Mouse (Mus musculus) myocyte (in vitro differentiated cells): ENCODE data around the gene Mnx1.

Experiments used
- CEBPB ChIP-seq: IDR thresholded peaks from 2 replicates; pipeline ENCODE4 v1.6.1; 2011; ENCODE audit warnings: mild to moderate bottlenecking, moderate library complexity; ENCODE audit not compliant: poor library complexity, insufficient read depth, severe bottlenecking
- E2F4 ChIP-seq: IDR thresholded peaks from one replicate; pipeline ENCODE4 v1.6.1; 2011; ENCODE audit warnings: mild to moderate bottlenecking, control low read depth, moderate library complexity; ENCODE audit not compliant: insufficient read depth
- MAX ChIP-seq: IDR thresholded peaks from one replicate; pipeline ENCODE4 v1.6.1; 2011; ENCODE audit warnings: low read depth, mild to moderate bottlenecking, control low read depth
- MYOD1 ChIP-seq, 3 experiments: IDR thresholded peaks; one replicate each; pipeline ENCODE4 v1.6.1; 2011; ENCODE audit warnings: control low read depth in 2 of 3, low read depth in 2 of 3, mild to moderate bottlenecking in 2 of 3, moderate library complexity in 1 of 3; ENCODE audit not compliant: insufficient read length in 2 of 3, control insufficient read depth in 1 of 3
- MYOG ChIP-seq, 3 experiments: IDR thresholded peaks; one replicate each; pipeline ENCODE4 v1.6.1; 2011; ENCODE audit warnings: control low read depth in 2 of 3, low read depth in 2 of 3, mild to moderate bottlenecking in 2 of 3; ENCODE audit not compliant: insufficient read length in 2 of 3, control insufficient read depth in 1 of 3, insufficient read depth in 1 of 3
- POLR2A ChIP-seq: IDR thresholded peaks from one replicate; pipeline ENCODE4 v1.6.1; 2011; ENCODE audit warnings: low read depth, mild to moderate bottlenecking, control low read depth, moderate library complexity; ENCODE audit not compliant: insufficient read length
- POLR2AphosphoS2 ChIP-seq: IDR thresholded peaks from one replicate; pipeline ENCODE4 v1.6.1; 2011; ENCODE audit warnings: low read depth, control low read depth; ENCODE audit not compliant: insufficient read length
- REST ChIP-seq: IDR thresholded peaks from one replicate; pipeline ENCODE4 v1.6.1; 2011; ENCODE audit warnings: mild to moderate bottlenecking, control low read depth, moderate library complexity; ENCODE audit not compliant: insufficient read depth, insufficient read length
- SRF ChIP-seq: IDR thresholded peaks from one replicate; pipeline ENCODE4 v1.6.1; 2011; ENCODE audit warnings: low read depth; ENCODE audit not compliant: control insufficient read depth, insufficient read length
- TCF12 ChIP-seq: IDR thresholded peaks from one replicate; pipeline ENCODE4 v1.6.1; 2011; ENCODE audit warnings: mild to moderate bottlenecking, control low read depth; ENCODE audit not compliant: poor library complexity, insufficient read depth, severe bottlenecking
- TCF3 ChIP-seq: IDR thresholded peaks from one replicate; pipeline ENCODE4 v1.6.1; 2011; ENCODE audit warnings: low read depth, control low read depth; ENCODE audit not compliant: insufficient read length
- USF1 ChIP-seq: IDR thresholded peaks from one replicate; pipeline ENCODE4 v1.6.1; 2011; ENCODE audit warnings: low read depth, mild to moderate bottlenecking, control low read depth, moderate library complexity

DNA sequence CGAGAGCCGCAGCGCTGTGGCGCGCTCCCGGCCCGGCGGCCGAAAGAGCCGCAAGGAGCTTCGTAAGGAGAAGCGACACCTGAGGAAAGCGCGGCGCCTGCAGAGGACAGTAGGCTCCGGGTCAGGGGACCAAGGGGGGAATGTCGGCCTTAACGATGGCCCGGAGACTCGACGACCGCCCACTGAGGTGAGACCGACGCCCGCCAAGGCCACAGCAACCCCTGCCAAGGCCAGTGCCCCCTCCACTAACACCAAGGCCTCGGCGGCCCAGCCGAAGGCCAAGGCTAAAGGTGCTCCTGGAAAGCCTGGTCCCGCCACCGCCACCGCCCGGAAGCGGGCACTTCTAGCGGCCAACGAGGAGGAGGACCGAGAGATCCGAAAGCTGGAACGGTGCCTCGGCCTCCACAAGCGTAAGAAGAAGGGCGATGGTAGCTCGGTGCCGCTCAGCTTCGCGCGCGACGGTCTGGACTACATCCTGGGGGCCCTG lies 43.4 kb downstream of the Mnx1 start:
- TF ChIP-seq POLR2A: no peak
- TF ChIP-seq MAX: no peak
- no peak for TF ChIP-seq POLR2AphosphoS2
- no peak for TF ChIP-seq E2F4
- TF ChIP-seq CEBPB: no peak
- no peak for TF ChIP-seq SRF
- no peak for TF ChIP-seq USF1
- no peak for TF ChIP-seq MYOG (IDR thresholded peaks at IDR 0.05; ENCODE audit: control insufficient read depth in 1 of 3, insufficient read depth in 1 of 3, insufficient read length in 2 of 3, low read depth in 2 of 3)
- no peak for TF ChIP-seq TCF12
- no peak for TF ChIP-seq MYOD1 (IDR thresholded peaks at IDR 0.05; ENCODE audit: control insufficient read depth in 1 of 3, insufficient read length in 2 of 3, low read depth in 2 of 3)
- no peak for TF ChIP-seq REST
- no peak for TF ChIP-seq TCF3
